18 mouse cellular contexts compared by ENCODE assay signal in genomic region chr12:108709964-108710765, GRCm38 (mm10). TPM values are rescaled to one million over a fixed set of nuclear protein-coding genes. Genes with fewer than 3 reads are reported as not detected.
A peak's percentile ranks its signal among the peaks of the same experiment; 100 is the strongest.
DNase-seq lines count a peak whose midpoint lies in the region; ATAC-seq and TF ChIP-seq lines count a peak whose summit lies in the region.
"Had no signal": no experiment of that assay in that cellular context is flagged by ENCODE, and none has a peak within 500 bp of the region (broad histone marks: within the 10 kb centered on the region; RNA-seq: fewer than 3 reads in every experiment).

No protein-coding gene starts in this region.

- no peak for TF ChIP-seq CTCF in kidney, adult 2 months (conservative IDR thresholded peaks at IDR 0.05; ENCODE audit: insufficient read depth, insufficient read length, low read depth, low read length)

- no peak overlapping the region for H3K4me2 ChIP-seq in forebrain, embryonic 11.5 days (ENCODE audit: low read depth, low read length, severe bottlenecking)
- H3K4me2 ChIP-seq: heart, embryonic 11.5 days; limb, embryonic 15.5 days; midbrain, embryonic 15.5 days had no signal

- no peak for ATAC-seq in forebrain, embryonic 11.5 days (replicated peaks; ENCODE audit: low FRiP score)
- ATAC-seq: midbrain, embryonic 15.5 days had no signal

- peaks cover 22% of the 10 kb centered on the region; the same call in 1 of the 2 replicates for H3K4me1 ChIP-seq in kidney, adult 2 months (ENCODE audit: control insufficient read depth, insufficient read depth, low read length)
- H3K4me1 ChIP-seq in forebrain, embryonic 11.5 days (replicated peaks; ENCODE audit: control insufficient read depth, insufficient read depth, low read length), result no peaks in the 10 kb centered on the region
- H3K4me1 ChIP-seq: embryonic facial prominence, embryonic 10.5 days; limb, embryonic 15.5 days; midbrain, embryonic 15.5 days had no signal

- no peaks in the 10 kb centered on the region for H3K27me3 ChIP-seq in kidney, adult 2 months (replicated peaks; ENCODE audit: control insufficient read depth, insufficient read depth, low read length)
- H3K27me3 ChIP-seq in forebrain, embryonic 11.5 days (ENCODE audit: control insufficient read depth, insufficient read depth, low read length), result no peaks in the 10 kb centered on the region
- H3K27me3 ChIP-seq: limb, embryonic 15.5 days; midbrain, embryonic 15.5 days had no signal

- H3K27ac ChIP-seq in kidney, adult 2 months (ENCODE audit: insufficient read depth, low read depth, low read length), result peak overlapping the region; percentile 98
- no peak overlapping the region for H3K27ac ChIP-seq in forebrain, embryonic 11.5 days (ENCODE audit: low read depth, low read length)
- H3K27ac ChIP-seq: embryonic facial prominence, embryonic 10.5 days; limb, embryonic 15.5 days; macrophage; midbrain, embryonic 15.5 days had no signal

- DNase-seq in kidney, adult 2 months, result peak; percentile 78
- no peak for DNase-seq in kidney, postnatal 4 days
- DNase-seq in urinary bladder, adult 2 months (ENCODE audit: low spot score), result peak; percentile 18
- no peak for DNase-seq in urinary bladder, adult 18-20 months (ENCODE audit: low spot score in 2 of 2)
- peak; percentile 6 for DNase-seq in kidney, postnatal 10 days
- no peak for DNase-seq in gastrocnemius, adult 18-20 months (ENCODE audit: low spot score)
- no peak for DNase-seq in forebrain, embryonic 11.5 days (ENCODE audit: low spot score)
- DNase-seq: cerebellum, postnatal 25 days; gastrocnemius, postnatal 14 days; heart, postnatal 36 days; right cerebral cortex, postnatal 25 days; thymus, postnatal 25 days had no signal

- WGBS in kidney, adult 2 months, result 61% methylated on average over 6 of the region's 6 CpGs
- WGBS in forebrain, embryonic 11.5 days, result 87% methylated on average over 6 of the region's 6 CpGs

- H3K9me3 ChIP-seq in forebrain, embryonic 11.5 days (ENCODE audit: control insufficient read depth, low read length), result no peaks in the 10 kb centered on the region
- H3K9me3 ChIP-seq: embryonic facial prominence, embryonic 10.5 days; limb, embryonic 15.5 days; midbrain, embryonic 15.5 days had no signal

- H3K9ac ChIP-seq in forebrain, embryonic 11.5 days (ENCODE audit: low read length), result no peak overlapping the region
- H3K9ac ChIP-seq: limb, embryonic 15.5 days; midbrain, embryonic 15.5 days had no signal

- no peak overlapping the region for H3K4me3 ChIP-seq in kidney, adult 2 months (ENCODE audit: insufficient read depth, low read depth, low read length)
- no peak overlapping the region for H3K4me3 ChIP-seq in forebrain, embryonic 11.5 days (ENCODE audit: low read depth, low read length)
- H3K4me3 ChIP-seq: embryonic facial prominence, embryonic 10.5 days; erythroblast, embryonic 14.5 days; limb, embryonic 15.5 days; midbrain, embryonic 15.5 days had no signal

- H3K36me3 ChIP-seq in kidney, adult 2 months (ENCODE audit: control insufficient read depth, insufficient read depth, low read length), result no peaks in the 10 kb centered on the region
- H3K36me3 ChIP-seq in forebrain, embryonic 11.5 days (ENCODE audit: control insufficient read depth, insufficient read depth, low read length), result no peaks in the 10 kb centered on the region
- H3K36me3 ChIP-seq: embryonic facial prominence, embryonic 10.5 days; limb, embryonic 15.5 days; midbrain, embryonic 15.5 days had no signal

- no peak for TF ChIP-seq POLR2A in kidney, adult 2 months (IDR thresholded peaks at IDR 0.05; ENCODE audit: low read depth, low read length)

RNA-seq across cellular contexts. Expression of gene Degs2, which starts 8.1 kb away (rescaled TPM):
- 24.2 and 28.8 TPM in 2 replicates for polyA plus RNA-seq in kidney, adult 2 months (2012; rRNA removed)
- 55.0 and 72.3 TPM in 2 replicates for polyA plus RNA-seq in urinary bladder, adult 2 months (2012; rRNA removed)
- total RNA-seq in gastrocnemius, adult 18-20 months (2021), result under 1 TPM in 1 of 2 experiments, not detected in 1; 0.28 TPM
- polyA plus RNA-seq in forebrain, embryonic 11.5 days (2014; fragmentation: Nextera tagmentation; extraction: Ambion mirVana), result 1.8 and 2.5 TPM in 2 replicates
- polyA plus RNA-seq: erythroblast, embryonic 14.5 days; macrophage had no signal

Comparison
In these comparisons a context has a peak if more than half of its experiments do, and no peak if none do; other contexts are left out.
1. DNase-seq: peak in kidney, adult 2 months (single experiment), urinary bladder, adult 2 months (single experiment) and kidney, postnatal 10 days (single experiment); none in kidney, postnatal 4 days (0 of 2), urinary bladder, adult 18-20 months (0 of 2), gastrocnemius, adult 18-20 months (single experiment) and forebrain, embryonic 11.5 days (single experiment).